Mouse (Mus musculus): ENCODE results near the gene Gna11.

- no peak for TF ChIP-seq GATA1 (IDR thresholded peaks at IDR 0.05; ENCODE audit: low read length)
- no peak for TF ChIP-seq TAL1 (IDR thresholded peaks at IDR 0.05; ENCODE audit: low read length)
These were observed 37.1 kb downstream of the Gna11 start for GRCm38 (mm10) chr10:81507691-81508489.

All from erythroblast, embryonic 14.5 days (primary cell).